In genomic region chr10:67536621-67537141, GRCm38 (mm10) we compare ENCODE assay signal across 8 mouse cellular contexts. TPM values are rescaled to one million over a fixed set of nuclear protein-coding genes. Genes with fewer than 3 reads are reported as not detected.
A peak's percentile ranks its signal among the peaks of the same experiment; 100 is the strongest.
DNase-seq lines count a peak whose midpoint lies in the region; ATAC-seq and TF ChIP-seq lines count a peak whose summit lies in the region.

No protein-coding gene starts in this region.

- H3K9me3 ChIP-seq in hindbrain, embryonic 15.5 days, result no peaks in the 10 kb centered on the region
- no peaks in the 10 kb centered on the region for H3K9me3 ChIP-seq in limb, embryonic 12.5 days
- no peaks in the 10 kb centered on the region for H3K9me3 ChIP-seq in midbrain, embryonic 13.5 days

- no peaks in the 10 kb centered on the region for H3K36me3 ChIP-seq in hindbrain, embryonic 15.5 days
- H3K36me3 ChIP-seq in limb, embryonic 12.5 days, result no peaks in the 10 kb centered on the region
- H3K36me3 ChIP-seq in midbrain, embryonic 13.5 days, result no peaks in the 10 kb centered on the region

- H3K9ac ChIP-seq in hindbrain, embryonic 15.5 days, result 0 out of 2 replicates have a peak overlapping the region, but pooled peaks have one; percentile 15
- peak overlapping the region; percentile 35 for H3K9ac ChIP-seq in limb, embryonic 12.5 days (replicated peaks)
- H3K9ac ChIP-seq in midbrain, embryonic 13.5 days (replicated peaks), result peak overlapping the region; percentile 59

- under 1% methylated on average over 17 of the region's 32 CpGs for WGBS in hindbrain, embryonic 15.5 days
- WGBS in limb, embryonic 12.5 days, result 0% methylated on average over 28 of the region's 32 CpGs
- under 1% methylated on average over 27 of the region's 32 CpGs for WGBS in midbrain, embryonic 13.5 days

- no peaks in the 10 kb centered on the region for H3K4me1 ChIP-seq in bone marrow macrophage, adult 2 months (ENCODE audit: control insufficient read depth, insufficient read depth, low read length)
- peaks cover 47% of the 10 kb centered on the region for H3K4me1 ChIP-seq in hindbrain, embryonic 15.5 days (replicated peaks)
- H3K4me1 ChIP-seq in limb, embryonic 12.5 days (replicated peaks), result peaks cover 42% of the 10 kb centered on the region
- peaks cover 51% of the 10 kb centered on the region for H3K4me1 ChIP-seq in midbrain, embryonic 13.5 days (replicated peaks)

- H3K4me3 ChIP-seq in bone marrow macrophage, adult 2 months (ENCODE audit: insufficient read depth, low read length), result peak overlapping the region; percentile 61
- H3K4me3 ChIP-seq in hindbrain, embryonic 15.5 days, result peak overlapping the region; percentile 64
- H3K4me3 ChIP-seq in limb, embryonic 12.5 days (replicated peaks), result peak overlapping the region; percentile 51
- H3K4me3 ChIP-seq in midbrain, embryonic 13.5 days (replicated peaks), result peak overlapping the region; percentile 59

- no peak for TF ChIP-seq CTCF in bone marrow macrophage, adult 2 months (IDR thresholded peaks at IDR 0.05; ENCODE audit: low read depth, low read length)

- DNase-seq in cerebellum, adult 11-12 months, result peak; percentile 46
- DNase-seq in cerebellum, adult 8-10 months, result no peak
- peak; percentile 46 to 48 for DNase-seq in spleen, adult 18-20 months

- peak overlapping the region; percentile 32; the same call in 1 of the 2 replicates for H3K27ac ChIP-seq in bone marrow macrophage, adult 2 months (ENCODE audit: insufficient read depth, low read depth, low read length)
- H3K27ac ChIP-seq in hindbrain, embryonic 15.5 days (replicated peaks), result no peak overlapping the region
- H3K27ac ChIP-seq in limb, embryonic 12.5 days, result no peak overlapping the region
- no peak overlapping the region for H3K27ac ChIP-seq in midbrain, embryonic 13.5 days

- ATAC-seq in frontal cortex, adult (ENCODE audit: low TSS enrichment), result peak; percentile 27
- ATAC-seq in hindbrain, embryonic 15.5 days (ENCODE audit: low FRiP score, low read depth), result peak; percentile 44
- peak; percentile 29 for ATAC-seq in limb, embryonic 12.5 days (ENCODE audit: insufficient number of reproducible peaks, insufficient read depth, low FRiP score, low TSS enrichment, low read depth)
- ATAC-seq in midbrain, embryonic 13.5 days, result peak; percentile 51

- TF ChIP-seq POLR2A in bone marrow macrophage, adult 2 months (IDR thresholded peaks at IDR 0.05; ENCODE audit: borderline replicate concordance, low read depth, low read length), result no peak

- H3K4me2 ChIP-seq in hindbrain, embryonic 15.5 days, result peak overlapping the region; percentile 97
- peak overlapping the region; percentile 99 for H3K4me2 ChIP-seq in limb, embryonic 12.5 days
- H3K4me2 ChIP-seq in midbrain, embryonic 13.5 days (replicated peaks), result peak overlapping the region; percentile 96

- peaks cover 88% of the 10 kb centered on the region for H3K27me3 ChIP-seq in hindbrain, embryonic 15.5 days
- peaks cover 92% of the 10 kb centered on the region for H3K27me3 ChIP-seq in limb, embryonic 12.5 days
- peaks cover 97% of the 10 kb centered on the region for H3K27me3 ChIP-seq in midbrain, embryonic 13.5 days

RNA-seq across cellular contexts. Expression of gene Egr2, which starts 1.4 kb away (rescaled TPM):
- 3.6 and 5.8 TPM in 2 replicates for polyA plus RNA-seq in bone marrow macrophage, adult 2 months (2012; ENCODE audit: insufficient read depth, insufficient read length, missing spikeins)
- 1.6 and 2.5 TPM in 2 replicates for polyA plus RNA-seq in hindbrain, embryonic 15.5 days (2015; fragmentation: Nextera tagmentation; extraction: Ambion mirVana)
- polyA plus RNA-seq in limb, embryonic 12.5 days (2016; fragmentation: Nextera tagmentation; extraction: Ambion mirVana), result 0.19 and 0.24 TPM in 2 replicates
- polyA plus RNA-seq in midbrain, embryonic 13.5 days (2015; fragmentation: Nextera tagmentation; extraction: Ambion mirVana), result 0.17 and 0.24 TPM in 2 replicates

RNA-seq across cellular contexts. Expression of gene Ado, which starts 12.1 kb away (rescaled TPM):
- polyA plus RNA-seq in bone marrow macrophage, adult 2 months (2012; ENCODE audit: insufficient read depth, insufficient read length, missing spikeins), result 23.6 TPM in 2 replicates
- polyA plus RNA-seq in hindbrain, embryonic 15.5 days (2015; fragmentation: Nextera tagmentation; extraction: Ambion mirVana), result 81.7 and 86.7 TPM in 2 replicates
- polyA plus RNA-seq in limb, embryonic 12.5 days (2016; fragmentation: Nextera tagmentation; extraction: Ambion mirVana), result 80.9 and 81.4 TPM in 2 replicates
- 70.7 and 73.2 TPM in 2 replicates for polyA plus RNA-seq in midbrain, embryonic 13.5 days (2015; fragmentation: Nextera tagmentation; extraction: Ambion mirVana)
